Mouse (Mus musculus) neural tube, embryonic 11.5 days (tissue): ENCODE measurements around the gene Acyp1. TPM values are rescaled to one million over a fixed set of nuclear protein-coding genes. Genes with fewer than 3 reads are reported as not detected.

Experiments
- ATAC-seq: fragments of 200-750 bp; cut with Nextera tagmentation; 2 replicates; pipeline ENCODE4 v1.8.0; 2017; ENCODE audit warnings: moderate number of reproducible peaks, mild to moderate bottlenecking, moderate TSS enrichment, moderate library complexity; ENCODE audit not compliant: insufficient read depth, low FRiP score, low TSS enrichment
- DNase-seq: peaks from one replicate; pipeline ENCODE4 v3.0.0-alpha.2; 2015; ENCODE audit warnings: low spot score
- H3K27ac ChIP-seq: fragments of 300-500 bp; sonication (generic); 2 replicates; pipeline ENCODE4 v1.5.1; 2014; ENCODE audit warnings: low read depth, mild to moderate bottlenecking, low read length
- H3K27me3 ChIP-seq: fragments of 300-500 bp; sonication (generic); 2 replicates; pipeline ENCODE4 v1.6.1; 2014; ENCODE audit warnings: mild to moderate bottlenecking, low read length, mixed read lengths; ENCODE audit not compliant: control insufficient read depth, insufficient read depth
- H3K36me3 ChIP-seq: fragments of 300-500 bp; sonication (generic); 2 replicates; pipeline ENCODE4 v1.6.1; 2014; ENCODE audit warnings: mild to moderate bottlenecking, low read length, moderate library complexity, mixed read lengths; ENCODE audit not compliant: control insufficient read depth, insufficient read depth
- H3K4me1 ChIP-seq: fragments of 300-500 bp; sonication (generic); 2 replicates; pipeline ENCODE4 v1.6.1; 2014; ENCODE audit warnings: low read length, mixed read lengths; ENCODE audit not compliant: control insufficient read depth, insufficient read depth
- H3K4me2 ChIP-seq: fragments of 300-500 bp; sonication (generic); 2 replicates; pipeline ENCODE4 v1.6.1; 2014; ENCODE audit warnings: low read depth, mild to moderate bottlenecking, moderate library complexity
- H3K4me3 ChIP-seq: fragments of 300-500 bp; sonication (generic); 2 replicates; pipeline ENCODE4 v1.5.1; 2014; ENCODE audit warnings: low read depth, low read length
- H3K9ac ChIP-seq: fragments of 300-500 bp; sonication (generic); 2 replicates; pipeline ENCODE4 v1.6.1; 2014; ENCODE audit warnings: mild to moderate bottlenecking, low read length
- H3K9me3 ChIP-seq: fragments of 300-500 bp; sonication (generic); 2 replicates; pipeline ENCODE4 v1.6.1; 2016; ENCODE audit warnings: low read length; ENCODE audit not compliant: control insufficient read depth
- WGBS: fragments of 180-500 bp; shearing (Covaris S2); extraction: QIAGEN DNeasy Blood & Tissue Kit; methylation state at CpG from one replicate; pipeline ENCODE4 v1.1.7; 2014; 5-methylcytosine and 5-hydroxymethylcytosine counted together
- polyA plus RNA-seq: library from polyadenylated mRNA; unstranded; fragments of >200 nt; fragmentation: Nextera tagmentation; extraction: Ambion mirVana; gene quantifications from 2 replicates; pipeline ENCODE4 v1.2.1, GENCODE M21; 2014

The Acyp1 gene
- polyA plus RNA-seq, 1 experiment from 2014 or later: 57.1 TPM

DNA sequence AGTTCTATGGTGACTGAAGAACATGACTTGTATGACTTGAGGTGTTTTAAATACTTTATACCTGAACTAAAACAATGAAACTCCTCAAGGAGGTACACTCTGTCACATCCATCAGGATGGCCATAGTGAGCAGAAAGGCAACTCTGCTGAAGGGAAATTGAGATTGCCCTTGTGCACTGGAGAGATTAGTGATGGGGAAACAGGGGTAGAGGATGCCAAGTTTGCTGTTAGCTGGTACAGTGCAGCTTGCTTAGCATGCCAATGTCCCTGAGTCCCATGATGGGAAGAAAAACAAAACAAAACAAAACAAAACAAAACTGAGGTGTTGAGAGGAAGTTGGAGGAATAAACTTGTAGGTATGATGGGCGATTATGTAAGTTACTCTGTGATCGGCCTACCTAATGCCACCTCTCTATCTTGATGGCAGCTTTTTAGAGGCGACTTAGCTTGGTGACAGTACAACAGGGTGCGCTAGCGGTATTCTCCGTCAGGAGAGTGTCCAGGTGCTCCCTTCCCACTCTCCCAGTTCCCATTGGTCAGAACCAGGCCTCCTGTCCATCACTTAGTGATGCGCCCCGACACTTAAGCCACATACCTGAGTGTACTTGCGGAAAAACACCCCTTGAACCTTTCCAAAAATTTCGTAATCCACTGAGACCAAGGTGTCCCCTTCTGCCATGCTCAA lies 8.7 kb downstream of the Acyp1 start:
- DNase-seq (no peak), ATAC-seq (peak; percentile 53)
- Histone ChIP-seq H3K27ac (no peak overlapping the region), H3K9me3 (no peaks in the 10 kb centered on the region), H3K9ac (peak overlapping the region; percentile 76), H3K4me3 (peak overlapping the region; percentile 48), H3K36me3 (no peaks in the 10 kb centered on the region), H3K27me3 (no peaks in the 10 kb centered on the region), H3K4me2 (peak overlapping the region; percentile 92), H3K4me1 (peaks cover 6% of the 10 kb centered on the region; the same call in 1 of the 2 replicates)
- WGBS: 9% methylated on average over 10 of the region's 10 CpGs

DNA sequence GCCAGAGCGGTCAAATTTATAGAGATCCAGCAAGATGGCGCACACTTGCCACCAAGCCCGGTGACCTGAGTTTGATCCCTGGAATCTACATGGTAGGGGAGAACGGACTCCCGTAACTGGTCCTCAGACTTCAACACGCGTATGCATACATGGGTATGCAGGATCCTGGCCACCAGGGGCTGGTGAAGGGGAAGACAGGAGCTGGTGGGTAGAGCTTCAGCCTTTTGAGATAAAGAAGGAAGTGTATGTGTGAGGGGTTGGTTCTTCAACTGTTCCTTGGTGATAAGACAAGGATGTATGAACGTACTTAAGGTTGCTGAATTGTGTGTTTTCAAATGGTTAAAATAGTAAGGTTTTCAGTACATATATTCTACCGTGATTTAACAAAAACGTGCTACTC lies 9.3 kb downstream of the Acyp1 start:
- WGBS: 94% methylated on average over 10 of the region's 10 CpGs
- H3K9me3 ChIP-seq: no peaks in the 10 kb centered on the region
- H3K9ac ChIP-seq: no peak overlapping the region
- no peak overlapping the region for H3K27ac ChIP-seq
- no peak overlapping the region for H3K4me2 ChIP-seq
- H3K27me3 ChIP-seq: no peaks in the 10 kb centered on the region
- H3K36me3 ChIP-seq: no peaks in the 10 kb centered on the region
- ATAC-seq (no peak), DNase-seq (no peak)
- peaks cover 6% of the 10 kb centered on the region; the same call in 1 of the 2 replicates for H3K4me1 ChIP-seq
- H3K4me3 ChIP-seq: no peak overlapping the region

DNA sequence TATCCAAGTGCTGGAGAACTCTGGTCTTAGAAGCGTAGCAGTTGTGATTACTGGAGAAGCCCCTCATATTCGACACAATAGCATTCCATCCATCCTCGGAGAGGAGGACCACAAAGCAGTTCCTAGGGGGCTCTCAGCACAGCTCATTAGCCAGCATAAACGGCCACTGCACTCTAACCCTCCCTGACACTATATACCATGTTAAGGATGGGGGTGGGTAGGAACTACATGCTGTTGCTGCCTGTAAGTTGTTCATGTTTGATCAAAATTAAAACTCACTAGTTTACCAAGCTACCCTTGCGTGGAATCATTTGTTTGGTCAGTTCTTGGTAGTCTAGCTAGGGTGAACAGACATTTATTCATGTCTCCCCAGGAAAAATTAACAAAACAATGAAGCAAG lies 12.0 kb downstream of the Acyp1 start:
- ATAC-seq (no peak), DNase-seq (no peak)
- H3K4me3 ChIP-seq: no peak overlapping the region
- H3K36me3 ChIP-seq: no peaks in the 10 kb centered on the region
- H3K9ac ChIP-seq: no peak overlapping the region
- no peaks in the 10 kb centered on the region for H3K27me3 ChIP-seq
- H3K27ac ChIP-seq: no peak overlapping the region
- H3K9me3 ChIP-seq: no peaks in the 10 kb centered on the region
- H3K4me1 ChIP-seq: peaks cover 6% of the 10 kb centered on the region; the same call in 1 of the 2 replicates
- H3K4me2 ChIP-seq: no peak overlapping the region
- WGBS: 71% methylated on average over 5 of the region's 5 CpGs

- no peak for ATAC-seq
Observed at GRCm38 (mm10) chr12:85273508-85273907, 14.7 kb downstream of the Acyp1 start.

DNA sequence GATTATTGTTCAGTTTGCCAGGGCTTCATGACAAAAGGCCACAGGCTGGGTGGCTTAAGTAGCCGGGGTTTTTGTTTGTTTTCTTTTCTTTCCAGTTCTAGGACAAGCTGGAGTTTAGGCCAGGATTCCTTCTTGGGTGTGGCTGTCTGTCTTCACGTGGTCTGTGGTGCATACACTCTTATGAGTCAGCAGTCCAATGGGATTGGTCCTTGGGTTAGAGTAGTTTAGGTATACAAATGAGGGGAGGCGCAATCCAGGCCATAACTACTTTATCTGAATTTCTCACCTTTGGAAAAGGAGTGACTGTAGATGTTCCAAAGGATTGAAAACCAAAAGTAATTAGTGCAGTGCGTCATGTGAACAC lies 16.4 kb downstream of the Acyp1 start:
- Histone ChIP-seq H3K9ac (no peak overlapping the region), H3K4me3 (no peak overlapping the region), H3K9me3 (no peaks in the 10 kb centered on the region), H3K27ac (no peak overlapping the region), H3K36me3 (no peaks in the 10 kb centered on the region), H3K27me3 (no peaks in the 10 kb centered on the region), H3K4me1 (no peaks in the 10 kb centered on the region), H3K4me2 (no peak overlapping the region)
- ATAC-seq: no peak
- 71% methylated on average over 4 of the region's 4 CpGs for WGBS
- DNase-seq: no peak

More at GRCm38 (mm10) chr12:85273508-85273907, 14.7 kb downstream of the Acyp1 start:
- no peaks in the 10 kb centered on the region for H3K9me3 ChIP-seq
- no peak overlapping the region for H3K4me2 ChIP-seq
- H3K4me1 ChIP-seq: no peaks in the 10 kb centered on the region
- WGBS: 69% methylated on average over 10 of the region's 10 CpGs
- H3K27me3 ChIP-seq: no peaks in the 10 kb centered on the region
- no peak for DNase-seq
- no peaks in the 10 kb centered on the region for H3K36me3 ChIP-seq
- H3K27ac ChIP-seq: no peak overlapping the region
- H3K4me3 ChIP-seq: no peak overlapping the region
- H3K9ac ChIP-seq: no peak overlapping the region

- Histone ChIP-seq H3K4me1 (no peaks in the 10 kb centered on the region), H3K9ac (no peak overlapping the region), H3K36me3 (no peaks in the 10 kb centered on the region), H3K27ac (no peak overlapping the region), H3K4me3 (no peak overlapping the region), H3K9me3 (no peaks in the 10 kb centered on the region), H3K27me3 (no peaks in the 10 kb centered on the region), H3K4me2 (no peak overlapping the region)
- DNase-seq: no peak
- ATAC-seq: no peak
- WGBS: 78% methylated on average over 7 of the region's 7 CpGs
Observed at GRCm38 (mm10) chr12:85271132-85271842, 17.0 kb downstream of the Acyp1 start.

DNA sequence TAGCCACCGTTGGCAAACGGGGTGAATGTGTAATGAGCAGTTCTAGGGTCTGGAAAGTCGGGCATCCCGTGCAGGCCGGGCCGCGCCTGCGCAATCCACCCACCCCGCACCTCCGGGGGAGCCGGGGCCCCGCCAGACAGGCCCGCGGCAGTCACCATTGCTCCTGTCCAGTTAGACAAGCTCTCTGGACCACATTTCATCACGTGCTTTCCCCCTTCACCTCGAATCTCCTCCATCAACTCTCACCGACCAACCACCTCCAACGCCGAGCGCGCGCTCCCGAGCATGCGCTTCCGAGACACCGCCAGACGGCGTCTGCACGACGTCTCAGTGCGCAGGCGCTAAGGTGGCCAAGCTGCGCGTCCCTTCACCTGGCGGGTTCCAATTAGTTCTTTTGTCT lies 17.9 kb downstream of the Acyp1 start, which contains the start of gene Mlh3:
Mlh3 (minus strand) TSS at position 281 of the 400 bp plus-strand sequence.
- H3K9ac ChIP-seq: peak within 1 kb of the TSS; percentile 62
- WGBS: under 1% methylated on average over 35 of the region's 35 CpGs
- peak within 1 kb of the TSS; percentile 48 for H3K4me2 ChIP-seq
- no peaks in the 10 kb centered on the region for H3K4me1 ChIP-seq
- peak within 1 kb of the TSS; percentile 40 for H3K4me3 ChIP-seq
- H3K9me3 ChIP-seq: no peaks in the 10 kb centered on the region
- peak; percentile 87 for DNase-seq
- ATAC-seq: peak; percentile 83
- H3K27ac ChIP-seq: peak within 1 kb of the TSS; percentile 49
- no peaks in the 10 kb centered on the region for H3K27me3 ChIP-seq
- no peaks in the 10 kb centered on the region for H3K36me3 ChIP-seq

- Histone ChIP-seq H3K4me1 (no peaks in the 10 kb centered on the region), H3K27me3 (no peaks in the 10 kb centered on the region), H3K36me3 (no peaks in the 10 kb centered on the region), H3K9me3 (no peaks in the 10 kb centered on the region), H3K27ac (peak overlapping the region; percentile 49), H3K4me3 (peak overlapping the region; percentile 40), H3K4me2 (peak overlapping the region; percentile 48), H3K9ac (peak overlapping the region; percentile 62)
- 47% methylated on average over 3 of the region's 3 CpGs for WGBS
- no peak for DNase-seq
- ATAC-seq: no peak
Observed at GRCm38 (mm10) chr12:85269821-85270220, 18.4 kb downstream of the Acyp1 start.

DNA sequence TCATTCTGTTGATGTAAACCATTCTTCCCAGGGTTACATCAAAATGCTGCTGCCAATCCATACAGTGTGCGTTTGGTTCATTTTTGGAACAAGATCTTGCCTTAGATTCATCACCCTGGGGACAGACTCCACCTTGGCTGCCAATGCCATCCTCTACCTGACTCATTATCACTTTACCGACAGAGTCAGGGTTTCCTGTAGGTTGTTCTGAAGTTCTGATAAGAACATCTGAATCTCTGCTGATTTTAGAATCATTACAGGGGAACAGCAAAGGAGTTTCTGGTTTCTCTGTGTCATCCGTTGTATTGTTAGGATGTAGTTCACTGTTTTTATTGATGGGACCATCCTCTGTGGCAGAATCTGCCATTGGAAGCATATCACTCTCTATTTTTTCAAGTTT lies 22.0 kb downstream of the Acyp1 start:
- DNase-seq: no peak
- no peak for ATAC-seq
- H3K4me3 ChIP-seq: no peak overlapping the region
- no peaks in the 10 kb centered on the region for H3K9me3 ChIP-seq
- H3K9ac ChIP-seq: no peak overlapping the region
- H3K4me2 ChIP-seq: no peak overlapping the region
- H3K27me3 ChIP-seq: no peaks in the 10 kb centered on the region
- no peaks in the 10 kb centered on the region for H3K36me3 ChIP-seq
- WGBS: 94% methylated on average over 3 of the region's 3 CpGs
- no peak overlapping the region for H3K27ac ChIP-seq
- H3K4me1 ChIP-seq: peaks cover 2% of the 10 kb centered on the region; the same call in 1 of the 2 replicates
